Mouse (Mus musculus): Measurements from ENCODE around the gene Agr3. TPM values are rescaled to one million over a fixed set of nuclear protein-coding genes. Genes with fewer than 3 reads are reported as not detected.
A peak's percentile ranks its signal among the peaks of the same experiment; 100 is the strongest.

Agr3 gene
- polyA plus RNA-seq, 1 experiment from 2014 or later = not detected

GRCm38 (mm10) chr12:35975898-35976297 lies 50.5 kb downstream of the Agr3 start:
- Histone ChIP-seq H3K9ac (ENCODE audit: low read length) (no peak overlapping the region), H3K4me2 (ENCODE audit: low read length) (no peak overlapping the region), H3K27me3 (replicated peaks; ENCODE audit: control insufficient read depth, insufficient read depth, low read length) (no peaks in the 10 kb centered on the region), H3K4me1 (ENCODE audit: control insufficient read depth, insufficient read depth, low read length) (no peaks in the 10 kb centered on the region; the same call in 1 of the 2 replicates), H3K4me3 (ENCODE audit: low read depth, low read length) (no peak overlapping the region), H3K9me3 (replicated peaks; ENCODE audit: control insufficient read depth, low read length) (no peaks in the 10 kb centered on the region), H3K27ac (ENCODE audit: low read depth, low read length) (no peak overlapping the region), H3K36me3 (ENCODE audit: control insufficient read depth, insufficient read depth, low read length) (no peaks in the 10 kb centered on the region)
- DNase-seq (ENCODE audit: low spot score) (no peak), ATAC-seq (no peak)
- 95% methylated on average over 3 of the region's 3 CpGs for WGBS

- no peak overlapping the region for H3K4me2 ChIP-seq (ENCODE audit: low read length)
- no peaks in the 10 kb centered on the region for H3K27me3 ChIP-seq (replicated peaks; ENCODE audit: control insufficient read depth, insufficient read depth, low read length)
- ATAC-seq = no peak
- no peaks in the 10 kb centered on the region for H3K9me3 ChIP-seq (replicated peaks; ENCODE audit: control insufficient read depth, low read length)
- H3K4me3 ChIP-seq (ENCODE audit: low read depth, low read length) = no peak overlapping the region
- H3K9ac ChIP-seq (ENCODE audit: low read length) = no peak overlapping the region
- peaks cover 6% of the 10 kb centered on the region for H3K4me1 ChIP-seq (ENCODE audit: control insufficient read depth, insufficient read depth, low read length)
- no peaks in the 10 kb centered on the region for H3K36me3 ChIP-seq (ENCODE audit: control insufficient read depth, insufficient read depth, low read length)
- WGBS = 15% methylated on average over 6 of the region's 6 CpGs
- DNase-seq (ENCODE audit: low spot score) = no peak
- H3K27ac ChIP-seq (ENCODE audit: low read depth, low read length) = no peak overlapping the region
Measured at GRCm38 (mm10) chr12:35977633-35978246, 52.3 kb downstream of the Agr3 start.

- 87% methylated on average over 5 of the region's 5 CpGs for WGBS
- DNase-seq (ENCODE audit: low spot score) = no peak
- H3K4me1 ChIP-seq (ENCODE audit: control insufficient read depth, insufficient read depth, low read length) = peaks cover 6% of the 10 kb centered on the region
Measured at GRCm38 (mm10) chr12:35979625-35980024, 54.2 kb downstream of the Agr3 start.

GRCm38 (mm10) chr12:35981732-35982360 lies 56.4 kb downstream of the Agr3 start:
- Histone ChIP-seq H3K9ac (ENCODE audit: low read length) (no peak overlapping the region), H3K27me3 (replicated peaks; ENCODE audit: control insufficient read depth, insufficient read depth, low read length) (no peaks in the 10 kb centered on the region), H3K36me3 (ENCODE audit: control insufficient read depth, insufficient read depth, low read length) (no peaks in the 10 kb centered on the region), H3K4me2 (ENCODE audit: low read length) (no peak overlapping the region), H3K4me1 (ENCODE audit: control insufficient read depth, insufficient read depth, low read length) (peaks cover 6% of the 10 kb centered on the region), H3K27ac (ENCODE audit: low read depth, low read length) (0 out of 2 replicates have a peak overlapping the region, but pooled peaks have one; percentile 15), H3K9me3 (replicated peaks; ENCODE audit: control insufficient read depth, low read length) (no peaks in the 10 kb centered on the region), H3K4me3 (ENCODE audit: low read depth, low read length) (no peak overlapping the region)
- ATAC-seq (peak; percentile 93), DNase-seq (ENCODE audit: low spot score) (peak; percentile 81)
- WGBS = 34% methylated on average over 6 of the region's 6 CpGs

More at GRCm38 (mm10) chr12:35979625-35980024, 54.2 kb downstream of the Agr3 start:
- ATAC-seq = no peak
- H3K4me2 ChIP-seq (ENCODE audit: low read length) = no peak overlapping the region
- H3K4me3 ChIP-seq (ENCODE audit: low read depth, low read length) = no peak overlapping the region
- H3K27ac ChIP-seq (ENCODE audit: low read depth, low read length) = no peak overlapping the region
- no peak overlapping the region for H3K9ac ChIP-seq (ENCODE audit: low read length)
- H3K9me3 ChIP-seq (replicated peaks; ENCODE audit: control insufficient read depth, low read length) = no peaks in the 10 kb centered on the region
- H3K36me3 ChIP-seq (ENCODE audit: control insufficient read depth, insufficient read depth, low read length) = no peaks in the 10 kb centered on the region
- H3K27me3 ChIP-seq (replicated peaks; ENCODE audit: control insufficient read depth, insufficient read depth, low read length) = no peaks in the 10 kb centered on the region

GRCm38 (mm10) chr12:35983472-35983871 lies 58.1 kb downstream of the Agr3 start:
- DNase-seq (ENCODE audit: low spot score) (no peak), ATAC-seq (no peak)
- H3K4me2 ChIP-seq (ENCODE audit: low read length) = no peak overlapping the region
- H3K27me3 ChIP-seq (replicated peaks; ENCODE audit: control insufficient read depth, insufficient read depth, low read length) = no peaks in the 10 kb centered on the region
- no peaks in the 10 kb centered on the region for H3K9me3 ChIP-seq (replicated peaks; ENCODE audit: control insufficient read depth, low read length)
- WGBS = 98% methylated on average over 9 of the region's 9 CpGs
- H3K27ac ChIP-seq (ENCODE audit: low read depth, low read length) = no peak overlapping the region
- no peak overlapping the region for H3K9ac ChIP-seq (ENCODE audit: low read length)
- no peaks in the 10 kb centered on the region for H3K36me3 ChIP-seq (ENCODE audit: control insufficient read depth, insufficient read depth, low read length)
- H3K4me3 ChIP-seq (ENCODE audit: low read depth, low read length) = no peak overlapping the region
- H3K4me1 ChIP-seq (ENCODE audit: control insufficient read depth, insufficient read depth, low read length) = peaks cover 6% of the 10 kb centered on the region; the same call in 1 of the 2 replicates

GRCm38 (mm10) chr12:35984743-35985142 lies 59.3 kb downstream of the Agr3 start:
- Histone ChIP-seq H3K9ac (ENCODE audit: low read length) (no peak overlapping the region), H3K4me2 (ENCODE audit: low read length) (no peak overlapping the region), H3K4me3 (ENCODE audit: low read depth, low read length) (no peak overlapping the region), H3K9me3 (replicated peaks; ENCODE audit: control insufficient read depth, low read length) (no peaks in the 10 kb centered on the region), H3K27me3 (replicated peaks; ENCODE audit: control insufficient read depth, insufficient read depth, low read length) (no peaks in the 10 kb centered on the region), H3K36me3 (ENCODE audit: control insufficient read depth, insufficient read depth, low read length) (no peaks in the 10 kb centered on the region), H3K4me1 (ENCODE audit: control insufficient read depth, insufficient read depth, low read length) (peaks cover 6% of the 10 kb centered on the region; the same call in 1 of the 2 replicates), H3K27ac (ENCODE audit: low read depth, low read length) (no peak overlapping the region)
- ATAC-seq (no peak), DNase-seq (ENCODE audit: low spot score) (no peak)
- WGBS = 80% methylated on average over 5 of the region's 5 CpGs

GRCm38 (mm10) chr12:35992711-35993110 lies 67.3 kb downstream of the Agr3 start, which contains the start of gene Agr2:
Gene Agr2 (plus strand): TSS chr12:35992907.
- no peak within 1 kb of the TSS for H3K4me2 ChIP-seq (ENCODE audit: low read length)
- 64% methylated on average over 9 of the region's 9 CpGs for WGBS
- H3K4me1 ChIP-seq (ENCODE audit: control insufficient read depth, insufficient read depth, low read length) = peaks cover under 1% of the 10 kb centered on the region; the same call in 1 of the 2 replicates
- no peaks in the 10 kb centered on the region for H3K27me3 ChIP-seq (replicated peaks; ENCODE audit: control insufficient read depth, insufficient read depth, low read length)
- no peaks in the 10 kb centered on the region for H3K9me3 ChIP-seq (replicated peaks; ENCODE audit: control insufficient read depth, low read length)
- no peak for DNase-seq (ENCODE audit: low spot score)
- H3K4me3 ChIP-seq (ENCODE audit: low read depth, low read length) = no peak within 1 kb of the TSS
- no peak within 1 kb of the TSS for H3K27ac ChIP-seq (ENCODE audit: low read depth, low read length)
- no peaks in the 10 kb centered on the region for H3K36me3 ChIP-seq (ENCODE audit: control insufficient read depth, insufficient read depth, low read length)
- H3K9ac ChIP-seq (ENCODE audit: low read length) = no peak within 1 kb of the TSS
- no peak for ATAC-seq

GRCm38 (mm10) chr12:35993583-35993982 lies 68.2 kb downstream of the Agr3 start:
- peaks cover 3% of the 10 kb centered on the region; the same call in 1 of the 2 replicates for H3K4me1 ChIP-seq (ENCODE audit: control insufficient read depth, insufficient read depth, low read length)
- H3K27ac ChIP-seq (ENCODE audit: low read depth, low read length) = no peak overlapping the region
- H3K27me3 ChIP-seq (replicated peaks; ENCODE audit: control insufficient read depth, insufficient read depth, low read length) = no peaks in the 10 kb centered on the region
- H3K9me3 ChIP-seq (replicated peaks; ENCODE audit: control insufficient read depth, low read length) = no peaks in the 10 kb centered on the region
- WGBS = 85% methylated on average over 3 of the region's 3 CpGs
- no peak overlapping the region for H3K4me2 ChIP-seq (ENCODE audit: low read length)
- DNase-seq (ENCODE audit: low spot score) (no peak), ATAC-seq (no peak)
- no peak overlapping the region for H3K4me3 ChIP-seq (ENCODE audit: low read depth, low read length)
- no peak overlapping the region for H3K9ac ChIP-seq (ENCODE audit: low read length)
- H3K36me3 ChIP-seq (ENCODE audit: control insufficient read depth, insufficient read depth, low read length) = no peaks in the 10 kb centered on the region

GRCm38 (mm10) chr12:35994098-35994497 lies 68.7 kb downstream of the Agr3 start:
- Histone ChIP-seq H3K9me3 (replicated peaks; ENCODE audit: control insufficient read depth, low read length) (no peaks in the 10 kb centered on the region), H3K27ac (ENCODE audit: low read depth, low read length) (no peak overlapping the region), H3K4me3 (ENCODE audit: low read depth, low read length) (no peak overlapping the region), H3K4me1 (ENCODE audit: control insufficient read depth, insufficient read depth, low read length) (peaks cover 3% of the 10 kb centered on the region; the same call in 1 of the 2 replicates), H3K36me3 (ENCODE audit: control insufficient read depth, insufficient read depth, low read length) (no peaks in the 10 kb centered on the region), H3K9ac (ENCODE audit: low read length) (no peak overlapping the region), H3K27me3 (replicated peaks; ENCODE audit: control insufficient read depth, insufficient read depth, low read length) (no peaks in the 10 kb centered on the region), H3K4me2 (ENCODE audit: low read length) (no peak overlapping the region)
- ATAC-seq (0 out of 2 replicates have a peak, but pooled peaks have one; percentile 32), DNase-seq (ENCODE audit: low spot score) (peak; percentile 46)

All from forebrain, embryonic 14.5 days (tissue).